Mouse (Mus musculus): Measurements from ENCODE around the gene Fars2.
"Not testable (repeated sequence)": the region's sequence is repeated elsewhere in the genome, so short reads cannot be mapped to it uniquely, and the experiment has no call there.

Fars2 gene

DNA sequence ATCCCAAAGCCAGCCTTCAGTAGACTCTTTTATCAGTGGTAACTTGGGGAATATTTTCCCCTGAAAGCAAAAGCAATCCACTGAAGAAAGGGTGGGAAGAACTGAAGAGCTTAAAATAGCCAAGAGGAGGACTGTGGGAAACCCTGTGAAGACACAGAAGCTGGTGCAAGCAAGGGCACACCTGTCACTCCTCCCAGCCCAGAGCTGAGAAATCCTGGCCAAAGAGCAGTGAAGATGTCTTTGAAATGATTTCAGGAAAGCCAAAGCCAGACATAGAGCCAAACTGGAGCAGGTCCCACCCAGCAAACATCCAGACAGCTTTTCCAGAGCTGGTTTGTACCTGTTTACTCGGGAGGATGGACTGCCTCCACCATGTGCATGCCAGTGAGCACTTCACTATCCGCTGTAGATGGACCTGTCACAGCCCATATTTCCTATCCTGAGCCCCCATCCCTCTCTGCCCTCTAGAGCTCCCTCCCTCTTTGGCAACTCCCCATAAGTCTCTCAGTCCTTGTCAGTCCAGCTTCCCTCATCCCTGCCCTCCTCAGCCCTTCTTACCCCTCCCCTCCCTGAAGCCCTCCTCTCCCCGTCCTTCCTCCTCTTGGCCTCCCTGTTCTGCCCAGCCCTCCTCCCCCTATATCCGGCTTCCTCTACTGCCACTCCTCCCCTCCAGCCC, 327.7 kb downstream of the Fars2 start:
- in situ Hi-C loops (cut with MboI; ENCODE audit: low sequenced_read_pairs): no loop called here

DNA sequence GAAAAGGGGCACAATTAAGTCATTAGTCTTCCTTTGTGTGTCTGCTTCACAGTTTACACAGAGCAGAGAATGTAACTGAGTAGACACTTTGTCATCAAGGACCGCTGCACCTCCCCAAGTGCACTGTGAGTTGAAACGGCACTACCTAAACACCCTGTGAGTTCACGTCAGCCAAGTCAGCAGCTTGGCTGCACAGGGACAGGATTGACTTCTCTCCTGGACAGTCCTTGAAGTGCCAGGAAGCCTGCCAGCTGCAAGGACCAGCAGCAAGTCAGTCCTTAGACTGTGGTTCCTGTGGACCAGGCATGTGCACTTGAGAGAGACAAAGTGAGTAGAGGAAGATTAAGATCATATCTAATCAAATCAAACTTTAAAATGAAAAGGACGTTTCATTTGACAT, 330.7 kb downstream of the Fars2 start:
- in situ Hi-C loops (cut with MboI; ENCODE audit: low sequenced_read_pairs): no loop called here

DNA sequence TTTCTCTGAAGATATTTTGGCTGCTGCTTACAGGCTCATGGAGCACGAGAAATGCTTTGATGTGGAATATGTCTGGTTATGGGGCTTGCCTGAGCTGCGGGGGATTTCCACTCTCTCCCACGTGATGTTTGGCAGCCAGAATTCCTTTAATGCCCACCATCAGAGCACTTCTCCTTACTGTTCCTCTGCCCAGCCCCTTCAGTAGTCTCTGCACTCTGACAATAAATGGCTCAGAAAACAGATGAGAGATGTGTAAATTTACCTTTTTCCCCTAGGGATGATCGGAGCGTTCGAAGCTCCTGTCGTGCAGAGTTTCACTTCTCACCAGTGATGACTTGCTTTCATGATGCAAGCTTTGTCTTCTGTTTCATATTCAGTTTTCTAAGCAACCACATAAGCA, 331.4 kb downstream of the Fars2 start:
- in situ Hi-C loops (cut with MboI; ENCODE audit: low sequenced_read_pairs): no loop called here

DNA sequence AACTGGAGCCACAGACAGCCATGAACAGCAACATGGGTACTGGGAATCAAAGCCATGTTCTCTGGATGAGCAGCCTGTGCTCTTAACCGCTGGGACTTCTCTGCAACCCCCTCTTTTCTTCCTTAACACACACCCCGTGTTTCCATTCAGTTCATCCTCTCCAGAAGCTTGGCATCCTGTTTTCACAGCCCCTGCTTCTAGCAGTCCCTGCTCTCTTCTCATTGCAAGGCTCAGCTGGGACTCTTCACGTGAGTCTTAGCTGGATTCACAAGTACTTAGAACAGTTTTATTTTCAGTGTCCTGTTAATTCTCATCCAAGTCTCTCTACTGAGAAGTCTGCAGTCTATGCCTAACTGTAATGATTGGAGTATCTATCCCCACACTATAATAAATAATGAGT, 334.2 kb downstream of the Fars2 start:
- in situ Hi-C loops (cut with MboI; ENCODE audit: low sequenced_read_pairs): no loop called here

DNA sequence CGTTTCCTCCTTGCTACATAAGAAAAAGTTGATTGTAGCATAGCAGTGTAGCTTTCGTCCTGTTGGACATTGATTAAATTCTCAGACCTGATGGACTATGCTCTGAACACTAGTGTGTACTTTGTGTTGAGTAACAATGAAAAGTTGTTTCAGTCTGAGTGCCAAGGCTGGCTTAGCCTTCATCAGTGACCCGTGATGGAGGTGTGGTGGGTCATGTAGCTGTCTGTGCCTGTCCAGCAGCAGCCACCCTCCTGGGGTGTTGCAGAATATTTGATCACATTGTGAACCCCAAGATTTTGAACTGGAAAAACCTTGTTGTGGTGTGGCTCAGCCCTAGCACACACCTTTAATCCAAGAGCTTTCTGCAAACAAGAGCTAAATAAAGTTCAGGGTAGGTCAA, 343.3 kb downstream of the Fars2 start:
- in situ Hi-C loops (cut with MboI; ENCODE audit: low sequenced_read_pairs): no loop called here

DNA sequence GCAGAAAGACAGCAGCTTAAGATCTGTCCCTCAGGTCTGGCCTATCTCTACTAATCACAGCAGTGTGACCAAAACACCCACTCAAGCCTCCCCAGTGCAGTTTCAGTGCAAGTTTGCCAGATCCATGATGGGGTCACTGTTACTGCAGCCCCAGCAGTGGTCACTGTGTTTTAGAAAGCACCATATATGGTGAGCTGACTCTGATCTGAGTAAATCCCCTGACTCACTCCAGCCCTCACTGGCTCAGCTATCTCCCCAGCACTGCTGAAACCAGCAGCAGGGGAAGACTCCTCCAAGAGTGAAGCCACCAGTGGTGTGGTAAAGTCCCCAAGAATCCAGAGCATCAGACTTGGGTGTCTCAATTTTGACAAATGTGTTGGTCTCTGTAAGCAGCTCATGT, 346.5 kb downstream of the Fars2 start:
- in situ Hi-C loops (cut with MboI; ENCODE audit: low sequenced_read_pairs): no loop called here

DNA sequence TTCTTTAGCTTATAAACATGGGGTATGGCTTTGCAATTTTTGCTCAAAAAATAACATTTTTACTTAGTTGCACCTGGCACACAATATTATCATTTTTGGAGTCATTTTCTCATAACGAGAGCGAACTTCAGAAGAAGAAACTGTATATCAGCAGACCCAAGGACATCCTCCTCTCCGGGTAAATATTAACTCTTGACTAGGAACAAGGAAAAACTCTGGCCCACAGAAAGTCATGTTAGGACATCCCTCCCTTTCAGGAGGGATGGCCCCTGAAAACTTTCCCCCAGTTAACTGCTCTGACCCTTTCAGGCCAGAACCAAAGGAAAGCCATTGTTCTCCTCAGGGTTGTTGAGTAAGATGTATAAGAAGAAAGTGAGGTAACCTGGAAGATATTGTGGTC, 348.9 kb downstream of the Fars2 start:
- in situ Hi-C loops (cut with MboI; ENCODE audit: low sequenced_read_pairs): not testable (repeated sequence)

DNA sequence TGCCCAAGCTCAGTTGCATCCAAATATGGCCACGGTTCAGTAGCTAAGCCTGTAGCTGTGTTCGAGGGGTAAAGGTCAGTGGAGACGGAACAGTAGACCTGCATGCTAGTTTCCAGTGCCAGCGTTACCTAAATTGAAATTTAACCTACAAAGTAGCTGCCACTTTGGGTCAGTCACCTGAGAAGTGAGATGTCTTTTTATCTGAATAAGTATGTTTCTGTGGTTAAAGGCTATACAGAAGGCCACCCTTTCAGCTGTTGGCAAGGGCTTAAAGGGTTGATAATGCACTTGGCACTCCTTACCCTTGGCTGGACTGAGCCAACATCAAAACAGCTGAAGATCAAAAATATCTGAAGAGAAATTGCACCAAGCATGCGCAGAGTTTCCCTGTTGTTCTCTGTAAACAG, 349.3 kb downstream of the Fars2 start:
- in situ Hi-C loops (cut with MboI; ENCODE audit: low sequenced_read_pairs): no loop called here

DNA sequence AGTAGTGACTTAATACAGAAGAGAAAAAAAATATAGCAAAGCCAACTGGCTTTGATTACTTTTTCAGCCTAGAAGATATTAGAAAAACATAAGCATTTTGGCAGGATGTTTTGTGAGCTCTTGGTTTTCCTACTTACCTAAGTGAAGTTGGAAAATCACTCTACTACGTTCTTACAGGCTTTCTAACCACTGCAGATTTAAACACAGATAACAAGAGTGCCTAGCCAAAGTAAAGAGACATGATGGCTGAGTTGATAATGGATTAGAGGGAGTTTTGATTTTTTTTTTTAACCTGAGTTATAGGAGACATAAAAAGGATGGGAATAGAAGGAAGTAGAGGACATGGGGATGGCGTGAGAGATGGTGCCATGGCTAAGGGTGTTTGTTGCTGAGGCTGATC, 350.6 kb downstream of the Fars2 start:
- in situ Hi-C loops (cut with MboI; ENCODE audit: low sequenced_read_pairs): no loop called here

DNA sequence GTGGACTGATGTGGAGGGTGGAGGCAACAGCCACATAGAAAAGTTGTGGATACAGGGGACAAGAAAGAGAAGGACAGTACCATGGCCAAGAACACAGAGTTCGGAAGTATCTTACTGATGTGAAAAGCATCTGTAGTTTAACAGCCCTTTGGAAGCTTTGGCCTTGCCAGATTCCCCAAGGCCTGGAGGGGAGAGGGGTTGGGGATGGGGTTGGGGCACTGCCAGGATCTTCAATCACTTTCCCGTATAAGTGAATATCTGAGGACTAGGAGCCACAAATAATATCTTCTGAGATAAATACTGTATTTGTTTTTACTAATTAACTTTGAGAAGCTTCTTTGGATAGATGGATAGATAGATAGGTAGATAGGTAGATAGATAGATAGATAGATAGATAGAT, 351.8 kb downstream of the Fars2 start:
- in situ Hi-C loops (cut with MboI; ENCODE audit: low sequenced_read_pairs): no loop called here

DNA sequence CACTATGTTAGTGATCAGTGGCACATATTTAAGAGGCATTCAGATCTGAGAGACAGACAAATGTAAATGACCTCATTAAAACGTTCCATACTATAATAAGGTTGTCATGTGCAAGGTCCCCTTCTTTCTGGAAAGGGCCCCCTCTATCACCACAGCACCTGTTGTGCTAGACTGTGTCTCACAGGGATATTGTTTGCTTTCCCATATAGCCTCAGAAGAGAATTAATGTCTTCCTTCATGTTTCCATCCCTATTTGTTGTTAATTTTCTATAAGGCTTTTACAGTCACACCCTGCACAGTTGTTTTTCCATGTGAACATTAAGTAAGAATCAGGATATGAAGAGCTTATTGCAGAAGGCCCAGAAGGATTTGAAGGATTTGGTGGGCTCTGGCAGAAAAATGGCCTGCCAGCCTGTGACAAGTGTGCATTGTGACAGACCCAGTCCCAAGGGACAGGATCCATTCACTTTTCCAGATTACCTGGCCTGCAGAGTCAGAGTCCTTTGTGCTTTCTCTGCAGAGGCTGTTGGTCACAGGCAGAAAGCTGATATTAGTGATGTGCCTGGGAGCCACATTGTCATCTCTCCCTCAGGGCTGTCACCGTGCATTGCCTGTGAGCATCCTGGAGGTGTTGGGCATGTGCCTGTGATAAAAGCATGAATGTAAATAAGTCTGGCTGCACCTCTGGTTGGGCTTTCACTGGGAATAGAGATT, 352.4 kb downstream of the Fars2 start:
- in situ Hi-C loops (cut with MboI; ENCODE audit: low sequenced_read_pairs): no loop called here

DNA sequence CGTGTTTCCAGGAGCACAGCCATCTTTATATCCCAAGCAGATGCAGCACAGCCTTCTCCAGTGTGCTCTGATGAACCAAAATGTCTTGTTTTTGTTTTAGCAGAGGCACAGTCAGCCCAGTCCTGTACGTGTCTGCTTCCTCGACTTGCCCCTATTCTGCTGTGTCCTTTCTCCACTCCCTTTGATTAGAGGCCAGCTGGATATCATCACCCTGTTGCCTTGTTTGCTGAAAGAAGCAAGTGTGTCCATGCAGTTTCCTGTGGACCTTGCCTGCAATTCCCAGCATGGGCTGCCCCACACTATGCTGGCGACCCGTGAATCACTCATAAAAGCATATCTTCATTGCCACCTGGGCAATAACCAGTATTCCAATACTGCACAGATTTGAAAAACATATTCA, 360.4 kb downstream of the Fars2 start:
- in situ Hi-C loops (cut with MboI; ENCODE audit: low sequenced_read_pairs): no loop called here

DNA sequence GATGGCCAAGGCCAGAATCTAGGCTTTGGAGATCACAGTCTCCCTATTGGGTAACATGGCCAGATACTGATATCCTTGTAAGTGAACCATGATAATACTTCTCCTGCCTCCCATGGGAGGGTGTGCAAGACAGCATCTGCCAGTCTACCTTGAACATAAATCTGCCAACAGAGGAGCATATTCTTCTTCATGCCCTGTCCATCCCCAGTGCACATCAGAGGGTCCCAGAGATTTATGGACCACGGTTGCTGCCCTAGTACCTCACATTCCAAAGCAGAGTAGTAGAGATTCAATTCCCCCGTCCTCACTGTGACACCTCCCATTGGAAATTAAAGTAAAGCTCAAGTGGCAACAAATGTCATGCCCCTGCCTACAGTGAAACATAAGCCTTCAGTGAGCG, 361.0 kb downstream of the Fars2 start:
- in situ Hi-C loops (cut with MboI; ENCODE audit: low sequenced_read_pairs): no loop called here

DNA sequence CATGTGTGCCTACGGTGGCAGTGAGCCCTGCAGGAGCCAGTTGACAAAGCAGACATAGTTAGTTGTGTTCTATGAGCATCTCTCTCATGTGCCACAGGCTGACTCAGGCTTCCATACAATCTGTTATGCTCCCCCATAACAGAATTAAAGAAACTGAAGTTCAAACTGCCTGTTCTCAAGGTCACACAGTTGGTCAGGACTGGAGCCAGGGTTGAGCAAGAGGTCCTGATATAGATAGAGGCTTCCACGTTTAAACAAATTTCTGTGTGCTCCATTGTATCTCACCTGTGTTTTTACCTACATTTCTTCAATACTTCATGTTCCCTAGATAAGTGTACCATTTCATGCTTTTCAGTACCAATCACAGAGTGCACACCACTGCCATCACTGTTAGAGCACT, 362.9 kb downstream of the Fars2 start:
- in situ Hi-C loops (cut with MboI; ENCODE audit: low sequenced_read_pairs): no loop called here

DNA sequence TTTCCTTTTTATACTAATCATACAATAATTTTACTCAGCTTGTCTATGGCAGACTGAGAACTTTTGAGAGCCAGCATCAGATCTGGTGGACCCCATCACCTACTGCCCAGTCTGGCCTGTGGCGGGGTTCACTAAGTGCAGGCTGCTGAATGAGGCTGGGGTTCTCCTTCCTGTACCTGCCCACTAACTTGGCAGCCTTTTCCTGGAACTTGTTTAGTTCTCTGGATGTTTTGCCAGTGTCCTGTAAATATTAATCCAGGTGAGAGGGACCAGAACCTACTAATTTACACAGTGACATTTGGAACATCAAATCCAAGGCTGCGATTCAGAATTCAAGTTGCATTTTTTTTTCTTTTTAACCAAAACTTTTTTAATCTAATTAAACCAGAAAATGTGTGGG, 367.2 kb downstream of the Fars2 start:
- in situ Hi-C loops (cut with MboI; ENCODE audit: low sequenced_read_pairs): no loop called here

DNA sequence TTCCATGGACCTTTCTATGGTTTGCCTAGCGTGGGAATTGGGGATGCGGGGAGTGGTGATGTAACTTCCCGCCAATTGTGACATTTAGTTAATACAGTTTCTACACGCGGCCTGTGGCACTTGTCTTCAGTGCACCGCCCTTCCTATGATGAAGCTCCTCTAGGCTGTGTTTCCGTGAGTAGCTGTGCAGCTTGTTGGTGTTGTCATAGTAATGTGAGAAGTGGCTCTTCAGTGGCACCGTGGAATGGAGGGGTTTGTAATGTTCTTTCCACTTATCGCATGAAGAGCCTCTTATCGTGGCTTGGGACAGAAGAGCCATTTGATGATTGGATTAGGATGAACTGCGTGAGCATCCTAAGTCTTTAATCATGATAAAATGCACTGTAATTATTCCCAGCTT, 369.5 kb downstream of the Fars2 start:
- in situ Hi-C loops (cut with MboI; ENCODE audit: low sequenced_read_pairs): no loop called here

DNA sequence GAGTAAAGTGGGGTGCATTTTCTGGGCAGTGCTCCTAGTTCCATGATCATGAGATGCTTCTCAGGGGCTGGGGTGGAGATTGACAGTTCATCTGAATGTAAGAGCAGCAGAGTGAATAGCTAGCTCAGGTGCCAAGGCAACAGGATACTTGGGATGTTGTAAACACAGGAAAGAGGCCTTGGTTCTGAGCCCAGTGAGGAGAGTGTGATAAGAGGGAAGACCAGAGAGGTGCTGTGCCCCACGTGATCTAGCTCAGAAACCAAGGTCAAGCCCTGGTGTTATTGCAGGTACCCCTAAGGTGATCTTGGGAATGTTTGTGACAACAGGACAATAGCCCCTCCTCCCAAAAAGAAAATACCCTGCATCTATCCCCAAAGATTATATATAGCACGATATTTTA, 372.2 kb downstream of the Fars2 start:
- in situ Hi-C loops (cut with MboI; ENCODE audit: low sequenced_read_pairs): no loop called here

DNA sequence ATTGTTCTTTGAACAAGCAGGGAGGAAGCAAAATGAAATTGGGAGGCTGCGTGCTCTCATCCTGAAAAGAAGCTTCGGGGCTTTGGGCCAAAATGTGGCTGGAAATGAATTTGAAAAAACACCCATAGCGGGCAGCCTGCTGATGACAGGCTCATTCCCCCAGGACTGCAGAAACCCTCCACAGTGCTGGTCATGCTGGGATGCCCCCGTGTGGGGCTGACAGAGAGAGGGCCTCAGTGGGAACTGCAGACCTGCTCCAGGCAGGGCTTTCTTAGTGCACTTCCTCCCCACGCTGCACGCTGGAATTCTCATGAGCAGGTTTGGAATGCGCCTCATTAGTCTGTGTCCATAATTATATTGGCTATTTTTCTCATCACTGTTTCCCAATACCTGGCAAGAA, 373.4 kb downstream of the Fars2 start:
- in situ Hi-C loops (cut with MboI; ENCODE audit: low sequenced_read_pairs): no loop called here

DNA sequence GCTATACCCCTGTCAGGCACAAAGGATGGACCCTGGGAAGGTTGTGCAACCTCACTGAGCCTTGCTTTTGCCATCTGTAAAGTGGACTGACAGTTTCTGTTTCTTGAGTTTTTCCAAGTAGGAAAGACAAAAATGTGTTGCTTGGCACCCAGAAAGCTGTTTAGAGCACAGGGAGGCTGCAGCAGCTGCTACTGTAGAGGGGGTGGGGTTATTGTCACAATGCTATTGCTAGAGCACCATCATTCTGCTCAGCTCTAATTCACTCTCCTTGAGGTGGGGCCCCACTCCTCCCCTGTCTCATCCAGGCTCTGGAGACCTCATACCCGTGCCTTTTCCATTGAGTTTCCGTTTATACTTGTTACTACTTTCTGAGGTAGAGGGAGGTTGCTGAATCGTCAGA, 375.2 kb downstream of the Fars2 start:
- in situ Hi-C loops (cut with MboI; ENCODE audit: low sequenced_read_pairs): no loop called here

DNA sequence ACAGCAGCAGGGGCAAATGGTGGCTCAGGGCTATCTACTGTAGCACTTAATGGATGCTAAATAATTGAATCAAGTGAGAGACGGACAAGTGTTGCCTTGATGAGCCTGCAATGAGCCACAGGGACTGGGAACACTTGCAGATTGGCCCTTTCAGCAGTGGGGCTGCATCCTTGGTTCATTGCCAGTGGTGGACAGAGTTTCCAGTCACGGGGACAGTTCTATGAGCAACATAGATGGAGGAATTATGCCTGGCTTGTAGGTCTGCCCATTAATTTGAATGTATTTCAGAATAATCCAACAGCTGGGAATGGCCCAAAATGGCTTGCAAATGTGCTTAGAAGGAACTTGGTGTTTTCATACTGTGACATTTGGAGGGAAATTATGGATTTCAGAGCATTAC, 376.1 kb downstream of the Fars2 start:
- in situ Hi-C loops (cut with MboI; ENCODE audit: low sequenced_read_pairs): no loop called here

DNA sequence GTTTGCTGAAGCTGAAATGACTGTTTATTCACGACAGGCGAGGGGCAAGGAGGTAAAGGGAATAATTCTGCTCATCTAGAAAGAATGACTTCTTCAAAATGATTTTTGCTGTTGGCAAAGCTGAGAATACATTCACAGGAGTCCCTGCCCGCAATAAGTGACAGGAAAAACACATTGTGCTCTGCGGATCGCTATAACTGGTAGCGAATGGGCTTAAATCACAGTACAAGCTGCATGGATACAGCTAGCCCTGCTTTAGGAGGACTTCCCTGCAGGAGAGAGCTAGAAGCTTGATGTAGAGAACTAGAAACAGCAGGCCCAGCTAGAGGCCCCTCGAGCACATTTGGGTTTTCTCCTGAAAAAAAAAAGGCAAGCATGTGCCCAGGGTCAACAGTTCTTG, 376.6 kb downstream of the Fars2 start:
- in situ Hi-C loops (cut with MboI; ENCODE audit: low sequenced_read_pairs): no loop called here

DNA sequence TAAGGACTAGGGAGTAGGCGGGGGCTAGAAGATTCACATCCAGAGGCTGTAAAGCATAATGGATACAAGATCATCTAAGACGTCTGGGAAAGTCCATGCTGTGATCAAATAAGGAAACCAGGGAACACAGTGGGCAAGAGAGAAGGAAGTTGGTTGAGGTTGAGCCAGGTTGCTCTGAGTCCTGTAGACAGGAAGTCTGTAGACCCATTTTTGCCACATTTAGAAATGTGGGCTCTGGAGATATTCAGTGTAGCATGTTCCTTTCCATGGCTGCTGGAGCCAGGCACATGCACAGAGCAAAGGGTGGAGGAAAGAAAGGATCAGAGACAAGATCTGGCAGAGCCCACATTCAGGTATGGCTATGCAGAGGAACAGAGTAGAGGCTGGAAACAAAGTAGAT, 378.8 kb downstream of the Fars2 start:
- in situ Hi-C loops (cut with MboI; ENCODE audit: low sequenced_read_pairs): no loop called here

DNA sequence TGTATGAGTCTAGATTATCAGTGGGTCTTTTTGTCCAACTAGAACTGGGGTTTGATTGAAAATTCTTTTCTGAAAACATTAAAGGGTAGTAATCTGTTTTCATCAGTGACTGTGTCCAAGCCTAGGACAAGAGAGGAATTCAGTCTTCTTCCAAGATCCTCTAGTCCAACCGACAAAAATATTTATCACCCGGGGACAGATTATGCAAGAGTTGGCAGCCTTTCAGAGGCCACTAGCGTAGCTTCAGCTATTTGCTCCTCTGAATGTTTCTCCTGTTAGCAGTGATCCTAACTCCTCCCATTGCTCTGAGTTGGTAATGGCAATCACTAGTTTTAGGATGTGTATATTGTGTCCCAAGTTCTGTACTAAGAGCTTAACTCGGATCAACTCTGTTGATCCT, 380.1 kb downstream of the Fars2 start:
- in situ Hi-C loops (cut with MboI; ENCODE audit: low sequenced_read_pairs): no loop called here

All from CH12F3 (cell line).